Mouse (Mus musculus) hindbrain, embryonic 16.5 days (tissue): ENCODE results near the gene Uba7. TPM values are rescaled to one million over a fixed set of nuclear protein-coding genes. Genes with fewer than 3 reads are reported as not detected.

Experiments
- ATAC-seq: fragments of 200-750 bp; cut with Nextera tagmentation; 2 replicates; pipeline ENCODE4 v1.8.0; 2017; ENCODE audit warnings: moderate TSS enrichment, moderate library complexity
- H3K27ac ChIP-seq: fragments of 300-500 bp; sonication (generic); 2 replicates; pipeline ENCODE4 v1.5.1; 2014; ENCODE audit warnings: low read depth, mild to moderate bottlenecking, control low read depth, low read length, moderate library complexity
- H3K27me3 ChIP-seq: fragments of 300-500 bp; sonication (generic); replicated peaks from 2 replicates; pipeline ENCODE4 v1.6.1; 2014; ENCODE audit warnings: low read length; ENCODE audit not compliant: control insufficient read depth, insufficient read depth
- H3K36me3 ChIP-seq: fragments of 300-500 bp; sonication (generic); 2 replicates; pipeline ENCODE4 v1.6.1; 2014; ENCODE audit warnings: mild to moderate bottlenecking, low read length, moderate library complexity, mixed read lengths; ENCODE audit not compliant: control insufficient read depth, insufficient read depth
- H3K4me1 ChIP-seq: fragments of 300-500 bp; sonication (generic); 2 replicates; pipeline ENCODE4 v1.6.1; 2014; ENCODE audit warnings: low read depth, low read length; ENCODE audit not compliant: control insufficient read depth, insufficient read depth
- H3K4me2 ChIP-seq: fragments of 300-500 bp; sonication (generic); 2 replicates; pipeline ENCODE4 v1.6.1; 2014; ENCODE audit warnings: mild to moderate bottlenecking, low read length, control low read depth, moderate library complexity
- H3K4me3 ChIP-seq: fragments of 300-500 bp; sonication (generic); 2 replicates; pipeline ENCODE4 v1.5.1; 2014; ENCODE audit warnings: mild to moderate bottlenecking, low read length, control low read depth, moderate library complexity
- H3K9ac ChIP-seq: fragments of 300-500 bp; sonication (generic); 2 replicates; pipeline ENCODE4 v1.6.1; 2014; ENCODE audit warnings: low read depth, mild to moderate bottlenecking, control low read depth, low read length, moderate library complexity
- H3K9me3 ChIP-seq: fragments of 300-500 bp; sonication (generic); 2 replicates; pipeline ENCODE4 v1.6.1; 2014; ENCODE audit warnings: mild to moderate bottlenecking, low read length, moderate library complexity; ENCODE audit not compliant: control insufficient read depth
- WGBS: fragments of 180-500 bp; shearing (Covaris S2); extraction: QIAGEN DNeasy Blood & Tissue Kit; methylation state at CpG from one replicate; pipeline ENCODE4 v1.1.7; 2014; 5-methylcytosine and 5-hydroxymethylcytosine counted together
- polyA plus RNA-seq: library from polyadenylated mRNA; unstranded; fragments of >200 nt; fragmentation: Nextera tagmentation; extraction: Ambion mirVana; gene quantifications from 2 replicates; pipeline ENCODE4 v1.2.1, GENCODE M21; 2015

The Uba7 gene
- polyA plus RNA-seq, 1 experiment from 2014 or later, result 9.6 TPM

- H3K9me3 ChIP-seq, result no peaks in the 10 kb centered on the region
- peak overlapping the region; percentile 86 for H3K4me2 ChIP-seq
- 0 out of 2 replicates have a peak, but pooled peaks cover 3% of the 10 kb centered on the region for H3K27me3 ChIP-seq
- H3K4me3 ChIP-seq, result peak overlapping the region; percentile 76
- peaks cover 10% of the 10 kb centered on the region for H3K4me1 ChIP-seq
- WGBS, result 71% methylated on average over 19 of the region's 19 CpGs
- H3K9ac ChIP-seq, result peak overlapping the region; percentile 73; the same call in 1 of the 2 replicates
- no peaks in the 10 kb centered on the region for H3K36me3 ChIP-seq
- peak overlapping the region; percentile 31 for H3K27ac ChIP-seq
- no peak for ATAC-seq
These were observed 8.9 kb downstream of the Uba7 start for GRCm38 (mm10) chr9:107984052-107984753.

- H3K4me1 ChIP-seq, result peaks cover 10% of the 10 kb centered on the region
- 0 out of 2 replicates have a peak, but pooled peaks cover 3% of the 10 kb centered on the region for H3K27me3 ChIP-seq
- no peaks in the 10 kb centered on the region for H3K36me3 ChIP-seq
- H3K4me3 ChIP-seq, result peak overlapping the region; percentile 76
- H3K4me2 ChIP-seq, result peak overlapping the region; percentile 86
- 73% methylated on average over 9 of the region's 9 CpGs for WGBS
- no peak for ATAC-seq
- peak overlapping the region; percentile 20; the same call in 1 of the 2 replicates for H3K27ac ChIP-seq
- peak overlapping the region; percentile 73 for H3K9ac ChIP-seq
- no peaks in the 10 kb centered on the region for H3K9me3 ChIP-seq
These were observed 9.4 kb downstream of the Uba7 start for GRCm38 (mm10) chr9:107984754-107985055.

DNA sequence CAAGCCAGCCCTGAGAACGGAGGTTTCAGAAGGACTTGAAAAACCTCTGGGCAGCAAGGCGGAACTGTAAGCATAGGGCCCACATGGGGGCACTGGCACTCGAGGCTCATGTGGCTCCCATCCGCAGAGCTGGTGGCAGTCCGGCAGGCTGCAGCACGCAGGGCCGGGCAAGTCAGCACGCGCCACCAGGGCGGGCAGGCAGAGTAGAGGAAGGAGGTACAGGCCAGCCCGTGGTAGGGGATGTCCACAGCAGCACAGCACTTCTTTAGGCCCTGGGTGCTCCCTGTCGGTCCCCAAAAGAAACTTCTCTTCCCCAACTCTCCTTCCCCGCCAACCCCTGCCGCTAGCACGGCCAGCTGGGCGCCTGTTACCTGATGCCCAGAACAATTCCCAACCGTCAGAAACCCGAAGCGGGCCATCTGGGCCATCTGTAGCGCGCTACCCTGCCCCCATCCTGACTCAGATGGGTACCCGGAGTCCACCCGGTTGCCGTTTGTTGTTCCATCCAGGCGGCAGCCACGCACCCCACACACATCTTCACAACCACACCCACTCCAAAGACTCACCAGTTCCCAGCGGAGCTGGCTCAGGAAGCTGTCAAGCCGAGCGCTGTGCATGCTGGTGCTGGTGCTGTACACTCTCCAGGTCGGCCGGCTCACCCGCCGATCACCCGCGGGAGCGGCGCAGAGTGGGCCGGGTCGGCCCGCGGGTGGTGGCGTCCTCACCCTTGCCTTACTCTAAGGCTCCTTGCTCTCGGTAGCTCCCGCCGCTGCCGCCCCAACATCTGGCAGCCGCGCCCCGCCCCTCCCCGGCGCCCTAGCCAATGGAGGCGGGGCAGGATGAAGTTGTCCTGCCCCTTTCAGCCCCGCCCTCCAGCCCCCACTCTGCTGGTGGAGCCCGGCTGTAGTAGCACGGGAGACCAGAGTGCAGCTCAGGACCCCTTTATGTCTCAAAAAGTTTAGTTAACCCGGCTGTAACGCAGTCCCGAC, 10.1 kb downstream of the Uba7 start, which contains the start of gene Inka1:
Gene Inka1, minus strand, starts transcription at position 749 of the 989 bp plus-strand sequence.
- H3K36me3 ChIP-seq, result no peaks in the 10 kb centered on the region
- peak within 1 kb of the TSS; percentile 76 for H3K4me3 ChIP-seq
- 0 out of 2 replicates have a peak, but pooled peaks cover 3% of the 10 kb centered on the region for H3K27me3 ChIP-seq
- H3K9me3 ChIP-seq, result no peaks in the 10 kb centered on the region
- peak within 1 kb of the TSS; percentile 73 for H3K9ac ChIP-seq
- WGBS, result under 1% methylated on average over 57 of the region's 58 CpGs
- peak within 1 kb of the TSS; percentile 86 for H3K4me2 ChIP-seq
- peak within 1 kb of the TSS; percentile 60 for H3K27ac ChIP-seq
- H3K4me1 ChIP-seq, result peaks cover 10% of the 10 kb centered on the region
- ATAC-seq, result peak; percentile 78

DNA sequence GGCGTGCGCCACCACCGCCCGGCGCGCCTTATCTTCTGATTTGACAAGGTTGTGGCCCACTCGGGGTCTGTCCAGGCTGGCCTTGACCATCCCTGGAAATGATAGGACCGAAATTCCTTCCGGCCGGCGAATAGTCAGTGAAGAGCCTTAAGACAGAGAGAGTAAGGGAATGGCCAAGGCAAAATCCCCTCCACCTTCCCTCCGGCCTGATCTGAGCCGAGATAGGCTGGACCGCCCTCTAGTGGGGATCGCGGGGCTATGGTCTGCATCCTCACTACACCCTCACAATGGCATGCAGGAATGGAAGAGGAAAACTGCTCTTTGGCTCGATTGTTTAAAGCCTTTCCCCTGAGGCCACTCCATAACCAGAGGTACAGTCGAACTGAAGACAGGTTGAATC, 11.1 kb downstream of the Uba7 start:
- Histone ChIP-seq H3K4me1 (peaks cover 10% of the 10 kb centered on the region), H3K27ac (no peak overlapping the region), H3K9ac (no peak overlapping the region), H3K4me2 (peak overlapping the region; percentile 86), H3K36me3 (no peaks in the 10 kb centered on the region), H3K9me3 (no peaks in the 10 kb centered on the region), H3K4me3 (peak overlapping the region; percentile 76), H3K27me3 (0 out of 2 replicates have a peak, but pooled peaks cover 3% of the 10 kb centered on the region)
- WGBS, result 7% methylated on average over 18 of the region's 18 CpGs
- peak; percentile 71 for ATAC-seq

GRCm38 (mm10) chr9:107987950-107988349, 12.6 kb downstream of the Uba7 start:
- H3K4me2 ChIP-seq, result no peak overlapping the region
- H3K27me3 ChIP-seq, result 0 out of 2 replicates have a peak, but pooled peaks cover 3% of the 10 kb centered on the region
- no peak for ATAC-seq
- no peak overlapping the region for H3K4me3 ChIP-seq
- no peak overlapping the region for H3K27ac ChIP-seq
- H3K9ac ChIP-seq, result no peak overlapping the region
- WGBS, result 67% methylated on average over 3 of the region's 3 CpGs
- H3K36me3 ChIP-seq, result no peaks in the 10 kb centered on the region
- no peaks in the 10 kb centered on the region for H3K9me3 ChIP-seq
- peaks cover 10% of the 10 kb centered on the region for H3K4me1 ChIP-seq

DNA sequence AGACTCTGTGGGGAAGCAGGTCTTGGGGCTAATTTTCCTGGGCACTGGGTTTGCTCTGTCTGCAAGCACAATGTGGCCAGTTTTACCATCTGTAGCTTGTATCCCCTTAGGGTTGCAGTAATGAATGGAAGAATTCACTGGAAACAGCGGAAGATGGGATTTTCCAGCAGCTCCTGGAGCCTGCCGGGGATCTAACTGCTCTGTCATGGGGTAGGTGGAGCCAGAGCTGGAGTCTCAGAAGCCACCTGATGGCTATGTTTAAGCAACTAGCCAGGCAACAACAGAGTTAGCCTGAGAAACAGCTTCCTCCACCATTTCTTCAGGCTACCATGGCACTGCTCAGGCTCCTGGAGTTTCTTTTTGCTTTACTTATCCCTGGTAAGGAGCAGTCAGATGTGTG, 16.9 kb downstream of the Uba7 start, which contains the start of gene Cdhr4:
Gene Cdhr4, plus strand, starts transcription at position 301 of the 400 bp plus-strand sequence.
- Histone ChIP-seq H3K4me1 (no peaks in the 10 kb centered on the region), H3K36me3 (no peaks in the 10 kb centered on the region), H3K4me3 (no peak within 1 kb of the TSS), H3K9me3 (no peaks in the 10 kb centered on the region), H3K4me2 (no peak within 1 kb of the TSS), H3K9ac (no peak within 1 kb of the TSS), H3K27me3 (no peaks in the 10 kb centered on the region), H3K27ac (no peak within 1 kb of the TSS)
- 69% methylated on average over 2 of the region's 2 CpGs for WGBS
- no peak for ATAC-seq

DNA sequence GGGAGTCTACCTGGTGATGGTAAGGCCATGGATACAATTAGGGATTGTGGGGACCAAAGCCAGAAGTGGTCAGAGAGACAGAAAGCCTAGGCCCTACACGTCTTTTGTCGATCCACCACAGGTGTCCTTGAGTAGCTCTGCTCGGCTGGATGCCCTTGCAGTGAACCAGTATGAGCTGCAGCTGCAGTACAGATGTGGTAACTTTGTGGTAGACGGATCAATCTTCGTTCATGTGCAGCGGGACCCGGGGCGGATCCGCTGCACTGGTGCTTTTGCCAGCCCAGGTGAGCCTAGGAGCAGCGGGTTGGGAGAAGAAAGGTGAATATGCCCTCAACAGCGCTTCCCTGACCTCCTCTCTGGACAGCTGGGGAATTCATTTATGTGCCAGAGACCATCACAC, 17.7 kb downstream of the Uba7 start:
- Histone ChIP-seq H3K4me2 (no peak overlapping the region), H3K36me3 (no peaks in the 10 kb centered on the region), H3K4me1 (no peaks in the 10 kb centered on the region), H3K4me3 (no peak overlapping the region), H3K27me3 (no peaks in the 10 kb centered on the region), H3K27ac (no peak overlapping the region), H3K9me3 (no peaks in the 10 kb centered on the region), H3K9ac (no peak overlapping the region)
- ATAC-seq, result no peak
- WGBS, result 84% methylated on average over 11 of the region's 11 CpGs

GRCm38 (mm10) chr9:107994464-107994863, 19.2 kb downstream of the Uba7 start:
- no peak for ATAC-seq
- Histone ChIP-seq H3K27ac (no peak overlapping the region), H3K4me2 (no peak overlapping the region), H3K4me1 (no peaks in the 10 kb centered on the region), H3K9me3 (no peaks in the 10 kb centered on the region), H3K9ac (no peak overlapping the region), H3K36me3 (no peaks in the 10 kb centered on the region), H3K27me3 (no peaks in the 10 kb centered on the region), H3K4me3 (no peak overlapping the region)
- WGBS, result 79% methylated on average over 2 of the region's 2 CpGs

- Histone ChIP-seq H3K4me3 (no peak overlapping the region), H3K36me3 (no peaks in the 10 kb centered on the region), H3K4me1 (no peaks in the 10 kb centered on the region), H3K27me3 (no peaks in the 10 kb centered on the region), H3K27ac (no peak overlapping the region), H3K9ac (no peak overlapping the region), H3K9me3 (no peaks in the 10 kb centered on the region), H3K4me2 (no peak overlapping the region)
- no peak for ATAC-seq
- 94% methylated on average over 21 of the region's 21 CpGs for WGBS
These were observed 20.2 kb downstream of the Uba7 start for GRCm38 (mm10) chr9:107995513-107995912.
